Comparison of ENCODE assay signal across 29 mouse cellular contexts in genomic region chr6:111625501-111625900, GRCm38 (mm10).
"Had no signal": no experiment of that assay in that cellular context is flagged by ENCODE, and none has a peak within 500 bp of the region (broad histone marks: within the 10 kb centered on the region; RNA-seq: fewer than 3 reads in every experiment).

No protein-coding gene starts in this region.

- H3K4me1 ChIP-seq: heart, embryonic 13.5 days; heart, embryonic 15.5 days; hindbrain, embryonic 10.5 days; hindbrain, embryonic 12.5 days; intestine, embryonic 15.5 days; kidney, embryonic 15.5 days had no signal

- H3K4me3 ChIP-seq: heart, embryonic 13.5 days; heart, embryonic 15.5 days; hindbrain, embryonic 10.5 days; hindbrain, embryonic 12.5 days; hindbrain, embryonic 13.5 days; hindbrain, embryonic 15.5 days; intestine, embryonic 15.5 days; kidney, embryonic 15.5 days; layer of hippocampus, adult 2 months; left cerebral cortex, adult 2 months had no signal

- H3K9me3 ChIP-seq: heart, embryonic 13.5 days; heart, embryonic 15.5 days; hindbrain, embryonic 10.5 days; hindbrain, embryonic 12.5 days; hindbrain, embryonic 13.5 days; hindbrain, embryonic 15.5 days; intestine, embryonic 15.5 days; kidney, embryonic 15.5 days had no signal

- H3K27me3 ChIP-seq: heart, embryonic 13.5 days; heart, embryonic 15.5 days; hindbrain, embryonic 12.5 days; hindbrain, embryonic 13.5 days; hindbrain, embryonic 15.5 days; intestine, embryonic 15.5 days; kidney, embryonic 15.5 days had no signal

- DNase-seq: heart, postnatal 10 days; heart, postnatal 14 days; heart, postnatal 36 days; heart, postnatal 4 days; kidney, adult 11 months; kidney, adult 18-20 months; kidney, adult 2 months; kidney, adult 8-10 months; kidney, adult 9 months; kidney, postnatal 10 days; kidney, postnatal 14 days; kidney, postnatal 25 days; kidney, postnatal 36 days; kidney, postnatal 4 days; layer of hippocampus, adult 9-11 months; layer of hippocampus, postnatal 36 days had no signal

- H3K36me3 ChIP-seq: heart, embryonic 13.5 days; heart, embryonic 15.5 days; hindbrain, embryonic 10.5 days; hindbrain, embryonic 12.5 days; hindbrain, embryonic 13.5 days; hindbrain, embryonic 15.5 days; intestine, embryonic 15.5 days; kidney, embryonic 15.5 days had no signal

- H3K27ac ChIP-seq: heart, embryonic 13.5 days; heart, embryonic 15.5 days; hindbrain, embryonic 10.5 days; hindbrain, embryonic 12.5 days; hindbrain, embryonic 13.5 days; hindbrain, embryonic 14.5 days; hindbrain, embryonic 15.5 days; hindbrain, postnatal 0 days; intestine, embryonic 15.5 days; kidney, embryonic 15.5 days; kidney, postnatal 0 days; layer of hippocampus, adult 2 months; left cerebral cortex, adult 2 months had no signal
